Mouse (Mus musculus) lung, postnatal 0 days (tissue): Measurements from ENCODE around the gene Mlc1. TPM values are rescaled to one million over a fixed set of nuclear protein-coding genes. Genes with fewer than 3 reads are reported as not detected.
A peak's percentile ranks its signal among the peaks of the same experiment; 100 is the strongest.

Source experiments
- ATAC-seq: fragments of 200-750 bp; cut with Nextera tagmentation; 2 replicates; pipeline ENCODE4 v1.8.0; 2017; ENCODE audit warnings: moderate library complexity
- DNase-seq: peaks from one replicate; pipeline ENCODE4 v3.0.0-alpha.2; 2016; ENCODE audit warnings: low spot score
- H3K27ac ChIP-seq: fragments of 300-500 bp; sonication (generic); 2 replicates; pipeline ENCODE4 v1.5.1; 2014; ENCODE audit warnings: antibody characterized with exemption, mild to moderate bottlenecking, low read length, mixed read lengths
- H3K27me3 ChIP-seq: fragments of 300-500 bp; sonication (generic); replicated peaks from 2 replicates; pipeline ENCODE4 v1.6.1; 2014; ENCODE audit warnings: low read length, mixed read lengths; ENCODE audit not compliant: insufficient read depth
- H3K36me3 ChIP-seq: fragments of 300-500 bp; sonication (generic); 2 replicates; pipeline ENCODE4 v1.6.1; 2014; ENCODE audit warnings: low read length, mixed read lengths; ENCODE audit not compliant: insufficient read depth
- H3K4me1 ChIP-seq: fragments of 300-500 bp; sonication (generic); 2 replicates; pipeline ENCODE4 v1.6.1; 2014; ENCODE audit warnings: antibody characterized with exemption, low read depth, low read length, mixed read lengths; ENCODE audit not compliant: insufficient read depth
- H3K4me2 ChIP-seq: fragments of 300-500 bp; sonication (generic); replicated peaks from 2 replicates; pipeline ENCODE4 v1.6.1; 2014; ENCODE audit warnings: low read depth, mild to moderate bottlenecking, low read length, moderate library complexity, mixed read lengths
- H3K4me3 ChIP-seq: fragments of 300-500 bp; sonication (generic); 2 replicates; pipeline ENCODE4 v1.5.1; 2014; ENCODE audit warnings: low read depth, low read length
- H3K9ac ChIP-seq: fragments of 300-500 bp; sonication (generic); replicated peaks from 2 replicates; pipeline ENCODE4 v1.6.1; 2014; ENCODE audit warnings: low read depth, mild to moderate bottlenecking
- H3K9me3 ChIP-seq: fragments of 300-500 bp; sonication (generic); 2 replicates; pipeline ENCODE4 v1.6.1; 2016; ENCODE audit warnings: low read length, mixed read lengths
- CTCF ChIP-seq: IDR thresholded peaks from 2 replicates; pipeline ENCODE4 v1.5.1; 2016; ENCODE audit warnings: antibody characterized with exemption, mild to moderate bottlenecking
- EP300 ChIP-seq: IDR thresholded peaks from 2 replicates; pipeline ENCODE4 v1.6.1; 2016; ENCODE audit warnings: antibody characterized with exemption, mild to moderate bottlenecking, control low read depth
- WGBS: fragments of 180-500 bp; shearing (Covaris S2); extraction: QIAGEN DNeasy Blood & Tissue Kit; methylation state at CpG from one replicate; pipeline ENCODE4 v1.1.7; 2014; 5-methylcytosine and 5-hydroxymethylcytosine counted together
- polyA plus RNA-seq: library from polyadenylated mRNA; unstranded; fragments of >200 nt; fragmentation: Nextera tagmentation; extraction: Ambion mirVana; gene quantifications from 2 replicates; pipeline ENCODE4 v1.2.1, GENCODE M21; 2015

Mlc1 gene
- 21.5 and 29.4 TPM in 2 replicates for polyA plus RNA-seq

GRCm38 (mm10) chr15:88978281-88979137, at the start of gene Mlc1:
Gene Mlc1, minus strand, starts transcription at chr15:88979007.
- H3K4me3 ChIP-seq, result 0 out of 2 replicates have a peak within 1 kb of the TSS, but pooled peaks have one; percentile 1
- H3K27me3 ChIP-seq, result no peaks in the 10 kb centered on the region
- no peak for TF ChIP-seq CTCF
- peak; percentile 70 for TF ChIP-seq EP300
- peak within 1 kb of the TSS; percentile 2; the same call in 1 of the 2 replicates for H3K27ac ChIP-seq
- no peaks in the 10 kb centered on the region for H3K9me3 ChIP-seq
- peak; percentile 85 for DNase-seq
- ATAC-seq, result peak; percentile 92
- WGBS, result 51% methylated on average over 10 of the region's 10 CpGs
- H3K9ac ChIP-seq, result no peak within 1 kb of the TSS
- no peaks in the 10 kb centered on the region; the same call in 1 of the 2 replicates for H3K4me1 ChIP-seq
- no peaks in the 10 kb centered on the region for H3K36me3 ChIP-seq
- H3K4me2 ChIP-seq, result peak within 1 kb of the TSS; percentile 22; the same call in 1 of the 2 replicates

GRCm38 (mm10) chr15:89020492-89020891, 41.7 kb upstream of the Mlc1 start:
- WGBS, result 70% methylated on average over 7 of the region's 7 CpGs
- H3K9me3 ChIP-seq, result no peaks in the 10 kb centered on the region
- DNase-seq (no peak), ATAC-seq (no peak)
- H3K36me3 ChIP-seq, result no peaks in the 10 kb centered on the region
- H3K4me1 ChIP-seq, result no peaks in the 10 kb centered on the region
- TF ChIP-seq EP300 (no peak), CTCF (no peak)
- no peak overlapping the region for H3K27ac ChIP-seq
- no peak overlapping the region for H3K4me2 ChIP-seq
- H3K4me3 ChIP-seq, result no peak overlapping the region
- no peak overlapping the region for H3K9ac ChIP-seq
- no peaks in the 10 kb centered on the region for H3K27me3 ChIP-seq

GRCm38 (mm10) chr15:89020085-89020484, 41.3 kb upstream of the Mlc1 start:
- Histone ChIP-seq H3K9ac (no peak overlapping the region), H3K27me3 (no peaks in the 10 kb centered on the region), H3K4me2 (no peak overlapping the region), H3K4me3 (no peak overlapping the region), H3K36me3 (no peaks in the 10 kb centered on the region), H3K27ac (no peak overlapping the region), H3K9me3 (no peaks in the 10 kb centered on the region), H3K4me1 (no peaks in the 10 kb centered on the region)
- WGBS, result 56% methylated on average over 7 of the region's 7 CpGs
- ATAC-seq, result no peak
- TF ChIP-seq EP300 (no peak), CTCF (no peak)
- no peak for DNase-seq

- WGBS, result 74% methylated on average over 3 of the region's 3 CpGs
- DNase-seq (no peak), ATAC-seq (no peak)
- Histone ChIP-seq H3K4me2 (no peak overlapping the region), H3K9ac (no peak overlapping the region), H3K27ac (no peak overlapping the region), H3K9me3 (no peaks in the 10 kb centered on the region), H3K27me3 (no peaks in the 10 kb centered on the region), H3K4me1 (no peaks in the 10 kb centered on the region), H3K36me3 (no peaks in the 10 kb centered on the region), H3K4me3 (no peak overlapping the region)
- TF ChIP-seq EP300 (no peak), CTCF (no peak)
Measured at GRCm38 (mm10) chr15:89016722-89017121, 37.9 kb upstream of the Mlc1 start.

GRCm38 (mm10) chr15:89007781-89008180, 29.0 kb upstream of the Mlc1 start:
- DNase-seq (no peak), ATAC-seq (no peak)
- no peaks in the 10 kb centered on the region for H3K9me3 ChIP-seq
- H3K4me3 ChIP-seq, result no peak overlapping the region
- no peak overlapping the region for H3K4me2 ChIP-seq
- no peak overlapping the region for H3K9ac ChIP-seq
- 65% methylated on average over 5 of the region's 5 CpGs for WGBS
- no peak for TF ChIP-seq CTCF
- H3K27ac ChIP-seq, result no peak overlapping the region
- no peaks in the 10 kb centered on the region for H3K27me3 ChIP-seq
- H3K4me1 ChIP-seq, result no peaks in the 10 kb centered on the region
- no peaks in the 10 kb centered on the region for H3K36me3 ChIP-seq

GRCm38 (mm10) chr15:89007002-89007401, 28.2 kb upstream of the Mlc1 start:
- Histone ChIP-seq H3K27me3 (no peaks in the 10 kb centered on the region), H3K9ac (no peak overlapping the region), H3K9me3 (no peaks in the 10 kb centered on the region), H3K4me3 (no peak overlapping the region), H3K4me2 (no peak overlapping the region), H3K36me3 (no peaks in the 10 kb centered on the region), H3K4me1 (no peaks in the 10 kb centered on the region), H3K27ac (no peak overlapping the region)
- 66% methylated on average over 7 of the region's 7 CpGs for WGBS
- DNase-seq, result no peak
- ATAC-seq, result no peak
- TF ChIP-seq EP300 (no peak), CTCF (no peak)
